Mouse (Mus musculus) heart, adult 18-20 months (tissue): Measurements from ENCODE around the gene Nudcd3. TPM values are rescaled to one million over a fixed set of nuclear protein-coding genes. Genes with fewer than 3 reads are reported as not detected.
A peak's percentile ranks its signal among the peaks of the same experiment; 100 is the strongest.

Experiments
- DNase-seq, 2 experiments: peaks; one replicate each; pipeline ENCODE4 v3.0.0; 2021 to 2022; ENCODE audit warnings: mixed read lengths in 1 of 2
- long read RNA-seq, 2 experiments: library from polyadenylated mRNA; stranded (forward); transcript quantifications; one replicate each; pipeline ENCODE4 v2.0.0; 2021
- total RNA-seq, 2 experiments: library from RNA; stranded (reverse); gene quantifications; 2 replicates each; pipeline ENCODE4 v1.2.3; 2021

The Nudcd3 gene
- 10 to 100 TPM; 64.2 to 67.1 TPM for total RNA-seq
- long read RNA-seq, experiment 1, transcript Nudcd3-201 (6 exons, 3,927 nt): major isoform, 81 of 92 reads
- long read RNA-seq, experiment 1, partial matches to known transcripts: 8 of 92 reads
- long read RNA-seq, experiment 1, other reads (novel, unspliced or antisense): 3 of 92 reads
- long read RNA-seq, experiment 2, transcript Nudcd3-201 (6 exons, 3,927 nt): major isoform, 29 of 35 reads
- long read RNA-seq, experiment 2, partial matches to known transcripts: 0 of 35 reads
- long read RNA-seq, experiment 2, other reads (novel, unspliced or antisense): 6 of 35 reads

GRCm38 (mm10) chr11:6200087-6200569 lies at the start of gene Nudcd3:
Nudcd3 (minus strand) TSS chr11:6200415.
- DNase-seq: peak; percentile 91 to 95

GRCm38 (mm10) chr11:6244707-6245106 lies 44.5 kb upstream of the Nudcd3 start:
- no peak for DNase-seq

GRCm38 (mm10) chr11:6233025-6233424 lies 32.8 kb upstream of the Nudcd3 start:
- no peak for DNase-seq

- no peak for DNase-seq
These were observed 29.8 kb upstream of the Nudcd3 start, which contains the start of gene Npc1l1 for GRCm38 (mm10) chr11:6230012-6230411. Npc1l1 (minus strand) TSS chr11:6230143.

GRCm38 (mm10) chr11:6224541-6225229 lies 24.5 kb upstream of the Nudcd3 start:
- DNase-seq: no peak

GRCm38 (mm10) chr11:6222187-6222586 lies 22.0 kb upstream of the Nudcd3 start:
- DNase-seq: no peak

GRCm38 (mm10) chr11:6219967-6220366 lies 19.8 kb upstream of the Nudcd3 start:
- DNase-seq: no peak

- no peak for DNase-seq
These were observed 18.1 kb upstream of the Nudcd3 start for GRCm38 (mm10) chr11:6218189-6218896.

GRCm38 (mm10) chr11:6216834-6217233 lies 16.6 kb upstream of the Nudcd3 start:
- no peak for DNase-seq

- DNase-seq: no peak
These were observed 7.9 kb upstream of the Nudcd3 start for GRCm38 (mm10) chr11:6208158-6208557.

GRCm38 (mm10) chr11:6207090-6207489 lies 6.9 kb upstream of the Nudcd3 start:
- no peak for DNase-seq

- DNase-seq: no peak
These were observed 355 bp upstream of the Nudcd3 start for GRCm38 (mm10) chr11:6200570-6200969.

- peak in 1 of 2 experiments; percentile 32 for DNase-seq
These were observed 667 bp downstream of the Nudcd3 start, which contains the start of gene A730071L15Rik for GRCm38 (mm10) chr11:6199410-6200086. A730071L15Rik (plus strand) TSS chr11:6200029.

- DNase-seq: no peak
These were observed 1.8 kb downstream of the Nudcd3 start for GRCm38 (mm10) chr11:6198449-6198848.

GRCm38 (mm10) chr11:6196780-6197179 lies 3.4 kb downstream of the Nudcd3 start:
- DNase-seq: no peak

- DNase-seq: peak; percentile 90 to 95
These were observed 12.3 kb downstream of the Nudcd3 start for GRCm38 (mm10) chr11:6187878-6188277.

GRCm38 (mm10) chr11:6187399-6187798 lies 12.8 kb downstream of the Nudcd3 start:
- DNase-seq: no peak

GRCm38 (mm10) chr11:6184202-6184935 lies 15.8 kb downstream of the Nudcd3 start:
- DNase-seq: peak in 1 of 2 experiments; percentile 39

- no peak for DNase-seq
These were observed 17.0 kb downstream of the Nudcd3 start for GRCm38 (mm10) chr11:6183246-6183645.

- no peak for DNase-seq
These were observed 19.3 kb downstream of the Nudcd3 start for GRCm38 (mm10) chr11:6180811-6181399.

GRCm38 (mm10) chr11:6179194-6179593 lies 21.0 kb downstream of the Nudcd3 start:
- DNase-seq: no peak
